ENCODE assay signal across 22 mouse cellular contexts in genomic region chr11:68890625-68891024, GRCm38 (mm10). TPM values are rescaled to one million over a fixed set of nuclear protein-coding genes. Genes with fewer than 3 reads are reported as not detected.
"Had no signal": no experiment of that assay in that cellular context is flagged by ENCODE, and none has a peak within 500 bp of the region (broad histone marks: within the 10 kb centered on the region; RNA-seq: fewer than 3 reads in every experiment).

No protein-coding gene starts in this region.

- DNase-seq: kidney, adult 9 months; left cerebral cortex, postnatal 4 days; lung, adult 18-20 months; right cerebral cortex, adult 18-20 months; thymus, postnatal 36 days had no signal

- H3K4me3 ChIP-seq: limb, embryonic 13.5 days; midbrain, embryonic 13.5 days; myocyte; neural tube, embryonic 15.5 days had no signal

- ATAC-seq: intestine, embryonic 16.5 days; lung, postnatal 0 days; midbrain, embryonic 13.5 days had no signal

- H3K9me3 ChIP-seq: limb, embryonic 13.5 days; midbrain, embryonic 13.5 days; neural tube, embryonic 15.5 days had no signal

- H3K36me3 ChIP-seq: limb, embryonic 13.5 days; midbrain, embryonic 13.5 days; neural tube, embryonic 15.5 days had no signal

- H3K27ac ChIP-seq: limb, embryonic 13.5 days; liver, embryonic 14.5 days; midbrain, embryonic 13.5 days; neural tube, embryonic 15.5 days; stomach, postnatal 0 days had no signal

- H3K27me3 ChIP-seq: limb, embryonic 13.5 days; midbrain, embryonic 13.5 days; neural tube, embryonic 15.5 days had no signal

- H3K4me1 ChIP-seq: limb, embryonic 13.5 days; midbrain, embryonic 13.5 days; neural tube, embryonic 15.5 days had no signal

- H3K9ac ChIP-seq: limb, embryonic 13.5 days; liver, embryonic 14.5 days; midbrain, embryonic 13.5 days; neural tube, embryonic 15.5 days had no signal

- H3K4me2 ChIP-seq: limb, embryonic 13.5 days; midbrain, embryonic 13.5 days; neural tube, embryonic 15.5 days had no signal

RNA-seq across cellular contexts. Expression of gene Rnf222, which starts 2.3 kb away (rescaled TPM):
- total RNA-seq: layer of hippocampus, adult 8-10 months; layer of hippocampus, postnatal 14 days; left cerebral cortex, adult 18-20 months; left cerebral cortex, postnatal 10 days; left cerebral cortex, postnatal 4 days; megakaryocyte-erythroid progenitor cell, adult 5-6 weeks had no signal
- polyA plus RNA-seq: large intestine, adult 2 months; myocyte; neural tube, embryonic 15.5 days had no signal

RNA-seq across cellular contexts. Expression of gene Odf4, which starts 36.3 kb away (rescaled TPM):
- total RNA-seq: left cerebral cortex, adult 18-20 months; liver, adult 2 months; megakaryocyte-erythroid progenitor cell, adult 5-6 weeks had no signal
- polyA plus RNA-seq: intestine, embryonic 16.5 days; large intestine, adult 2 months; limb, embryonic 13.5 days; liver, adult 2 months; liver, embryonic 14.5 days; lung, postnatal 0 days; myocyte; neural tube, embryonic 11.5 days; stomach, postnatal 0 days; thymus, postnatal 0 days had no signal
